Mouse (Mus musculus) forebrain, embryonic 13.5 days (tissue): Measurements from ENCODE around the gene Gm29094. TPM values are rescaled to one million over a fixed set of nuclear protein-coding genes. Genes with fewer than 3 reads are reported as not detected.

Experiments used
- ATAC-seq: fragments of 200-750 bp; cut with Nextera tagmentation; 2 replicates; pipeline ENCODE4 v1.8.0; 2017
- H3K27ac ChIP-seq: fragments of 300-500 bp; sonication (generic); 2 replicates; pipeline ENCODE4 v1.5.1; 2015; ENCODE audit warnings: inconsistent platforms, mild to moderate bottlenecking, moderate library complexity
- H3K27me3 ChIP-seq: fragments of 300-500 bp; sonication (generic); 2 replicates; pipeline ENCODE4 v1.6.1; 2015; ENCODE audit warnings: mild to moderate bottlenecking, inconsistent platforms
- H3K36me3 ChIP-seq: fragments of 300-500 bp; sonication (generic); 2 replicates; pipeline ENCODE4 v1.6.1; 2015; ENCODE audit warnings: mild to moderate bottlenecking, inconsistent platforms; ENCODE audit not compliant: poor library complexity, severe bottlenecking
- H3K4me1 ChIP-seq: fragments of 300-500 bp; sonication (generic); 2 replicates; pipeline ENCODE4 v1.6.1; 2015; ENCODE audit warnings: inconsistent platforms
- H3K4me2 ChIP-seq: fragments of 300-500 bp; sonication (generic); 2 replicates; pipeline ENCODE4 v1.6.1; 2015; ENCODE audit warnings: inconsistent platforms, mild to moderate bottlenecking, moderate library complexity
- H3K4me3 ChIP-seq: fragments of 300-500 bp; sonication (generic); 2 replicates; pipeline ENCODE4 v1.5.1; 2015; ENCODE audit warnings: mild to moderate bottlenecking, inconsistent platforms
- H3K9ac ChIP-seq: fragments of 300-500 bp; sonication (generic); 2 replicates; pipeline ENCODE4 v1.6.1; 2015; ENCODE audit warnings: mild to moderate bottlenecking, inconsistent platforms
- H3K9me3 ChIP-seq: fragments of 300-500 bp; sonication (generic); replicated peaks from 2 replicates; pipeline ENCODE4 v1.6.1; 2016; ENCODE audit warnings: inconsistent platforms
- WGBS: fragments of 180-500 bp; shearing (Covaris S2); methylation state at CpG from one replicate; pipeline ENCODE4 v1.1.7; 2015; 5-methylcytosine and 5-hydroxymethylcytosine counted together
- polyA plus RNA-seq: library from polyadenylated mRNA; unstranded; fragments of >200 nt; fragmentation: Nextera tagmentation; extraction: Ambion mirVana; gene quantifications from 2 replicates; pipeline ENCODE4 v1.2.1, GENCODE M21; 2015

The Gm29094 gene
- polyA plus RNA-seq, 1 experiment from 2014 or later, result not detected

GRCm38 (mm10) chr9:89263968-89264367 is 64.8 kb downstream of the Gm29094 start:
- Histone ChIP-seq H3K9me3 (no peaks in the 10 kb centered on the region), H3K27me3 (no peaks in the 10 kb centered on the region), H3K4me2 (no peak overlapping the region), H3K36me3 (no peaks in the 10 kb centered on the region), H3K27ac (no peak overlapping the region), H3K9ac (no peak overlapping the region), H3K4me3 (no peak overlapping the region), H3K4me1 (no peaks in the 10 kb centered on the region)
- 89% methylated on average over 3 of the region's 3 CpGs for WGBS
- no peak for ATAC-seq

DNA sequence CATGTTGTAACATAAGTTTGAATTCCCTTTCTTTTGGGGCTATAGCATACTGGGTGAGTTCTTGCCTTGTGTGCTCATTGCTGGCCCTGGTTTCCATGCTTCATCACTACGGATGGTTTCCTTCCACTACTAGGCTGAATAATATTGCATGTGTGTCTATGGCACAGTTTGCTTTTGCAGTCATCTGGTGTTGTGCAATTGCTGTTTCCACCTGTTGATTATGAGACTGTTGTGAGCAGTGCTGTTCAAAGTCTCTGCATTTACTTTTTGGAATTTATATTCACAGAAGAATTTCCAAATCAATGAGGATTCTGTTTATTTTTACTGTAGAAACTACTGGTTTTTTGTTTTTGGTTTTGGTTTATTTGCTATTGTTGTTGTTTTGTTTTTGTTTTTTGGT is 65.4 kb downstream of the Gm29094 start:
- H3K27me3 ChIP-seq, result no peaks in the 10 kb centered on the region
- 100% methylated on average over 1 of the region's 1 CpGs for WGBS
- H3K36me3 ChIP-seq, result no peaks in the 10 kb centered on the region
- H3K9me3 ChIP-seq, result no peaks in the 10 kb centered on the region
- no peak overlapping the region for H3K4me2 ChIP-seq
- no peak overlapping the region for H3K9ac ChIP-seq
- no peaks in the 10 kb centered on the region for H3K4me1 ChIP-seq
- no peak overlapping the region for H3K27ac ChIP-seq
- ATAC-seq, result no peak
- H3K4me3 ChIP-seq, result no peak overlapping the region

Other genes starting within 250 kb of the Gm29094 start
- not detected in 2 replicates for gene Bcl2a1a, start 242.5 kb upstream of the Gm29094 start, polyA plus RNA-seq
- not detected in 2 replicates for gene Trim43b, start 106.5 kb upstream of the Gm29094 start, polyA plus RNA-seq
- gene Bcl2a1b, start 170 bp upstream of the Gm29094 start, polyA plus RNA-seq, result not detected in 2 replicates
- gene Mthfs, start 11.3 kb downstream of the Gm29094 start, polyA plus RNA-seq, result 14.4 and 17.4 TPM in 2 replicates